Mouse (Mus musculus): ENCODE data around the gene Tmem89. TPM values are rescaled to one million over a fixed set of nuclear protein-coding genes. Genes with fewer than 3 reads are reported as not detected.

Tmem89 gene
- not detected for total RNA-seq (2021)
- long read RNA-seq, experiment 1 = 0 reads
- long read RNA-seq, experiment 2 = 0 reads

DNA sequence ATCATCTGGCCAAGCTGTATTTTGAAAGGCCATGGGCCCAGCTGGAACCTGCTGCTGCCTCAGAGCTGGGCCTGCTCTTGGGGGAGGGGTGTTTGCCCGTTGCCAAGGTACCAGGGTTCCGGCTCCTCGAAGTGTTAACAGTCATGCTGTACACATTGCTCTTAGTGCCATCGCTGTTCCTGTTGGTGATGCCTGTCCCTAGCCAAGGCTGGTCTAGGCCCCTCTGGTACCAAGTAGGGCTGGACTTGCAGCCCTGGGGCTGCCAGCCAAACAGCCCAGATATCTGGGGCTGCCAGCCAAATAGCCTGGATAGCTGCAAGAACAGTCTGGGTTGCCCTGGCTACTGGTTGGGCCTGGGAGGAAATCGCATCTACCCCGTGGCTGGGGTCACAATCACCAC lies at the start of gene Tmem89:
Gene Tmem89, plus strand, starts transcription at position 129 of the 400 bp plus-strand sequence.
- DNase-seq = no peak
- intact Hi-C loops (cut with DNase I; ENCODE audit: low total_unique reads) = no loop called here

DNA sequence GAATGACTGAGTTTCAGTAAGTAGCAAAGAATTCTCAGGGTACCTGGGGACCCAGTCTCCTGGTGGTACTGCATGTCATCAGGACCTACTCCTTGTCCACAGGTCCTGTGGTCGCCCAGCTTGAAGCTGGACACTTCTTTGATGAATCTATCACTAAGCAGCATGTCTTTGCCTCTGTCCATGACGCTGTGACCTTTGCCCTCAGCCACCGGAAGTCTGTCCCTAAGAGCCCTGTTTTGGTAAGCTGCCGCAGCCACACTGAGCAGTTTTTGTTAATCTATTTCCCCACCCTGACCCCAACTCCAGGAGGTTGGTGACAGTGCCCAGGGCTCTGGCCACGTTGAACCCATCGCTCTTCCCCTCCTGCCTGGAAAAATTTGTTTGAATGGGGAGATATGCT lies 2.1 kb upstream of the Tmem89 start:
- intact Hi-C loops (cut with DNase I; ENCODE audit: low total_unique reads) = no loop called here
- DNase-seq = no peak

DNA sequence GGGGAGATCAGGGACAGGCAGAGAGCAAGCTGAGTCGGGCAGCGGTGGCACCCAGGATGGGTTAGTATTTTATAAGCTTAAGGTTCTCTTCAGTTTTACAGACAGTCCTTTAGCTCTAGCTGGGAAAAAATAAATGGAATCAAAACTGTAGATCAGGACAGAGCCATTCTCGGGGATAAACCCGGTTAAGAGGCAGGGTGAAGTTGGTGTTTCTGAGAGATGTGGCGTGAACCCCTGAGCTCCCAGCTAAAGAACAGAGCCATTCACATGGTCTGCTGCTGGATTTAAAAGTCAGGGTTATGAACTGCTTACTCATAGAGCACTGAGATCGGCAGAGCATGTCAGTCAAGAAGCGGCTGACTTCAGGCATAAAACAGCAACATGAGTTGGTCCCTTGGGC lies 1.3 kb upstream of the Tmem89 start:
- intact Hi-C loops (cut with DNase I; ENCODE audit: low total_unique reads) = no loop called here
- DNase-seq = no peak

DNA sequence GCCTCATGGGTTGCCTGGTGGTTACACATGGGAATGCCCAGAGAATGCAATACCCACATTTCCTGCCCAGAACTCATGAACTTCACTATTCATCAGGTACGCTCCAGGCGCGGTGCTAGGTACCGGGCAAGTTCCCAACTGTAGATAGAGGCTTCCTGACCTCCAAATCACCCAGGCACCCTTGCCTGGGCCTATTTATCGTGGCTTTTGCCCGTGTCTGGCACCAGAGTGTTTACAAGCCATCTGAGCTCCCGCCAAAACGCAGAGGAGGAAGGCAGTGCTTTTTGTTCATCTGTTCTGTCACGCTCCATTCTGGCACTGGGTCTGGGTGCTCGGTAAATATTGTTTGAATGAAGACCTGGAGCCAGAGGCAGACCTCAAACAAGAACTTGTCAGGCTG lies 798 bp upstream of the Tmem89 start:
- no peak for DNase-seq
- intact Hi-C loops (cut with DNase I; ENCODE audit: low total_unique reads) = no loop called here

GRCm38 (mm10) chr9:108925897-108926296 lies 11.5 kb downstream of the Tmem89 start:
- no peak for DNase-seq
- intact Hi-C loops (cut with DNase I; ENCODE audit: low total_unique reads) = no loop called here

DNA sequence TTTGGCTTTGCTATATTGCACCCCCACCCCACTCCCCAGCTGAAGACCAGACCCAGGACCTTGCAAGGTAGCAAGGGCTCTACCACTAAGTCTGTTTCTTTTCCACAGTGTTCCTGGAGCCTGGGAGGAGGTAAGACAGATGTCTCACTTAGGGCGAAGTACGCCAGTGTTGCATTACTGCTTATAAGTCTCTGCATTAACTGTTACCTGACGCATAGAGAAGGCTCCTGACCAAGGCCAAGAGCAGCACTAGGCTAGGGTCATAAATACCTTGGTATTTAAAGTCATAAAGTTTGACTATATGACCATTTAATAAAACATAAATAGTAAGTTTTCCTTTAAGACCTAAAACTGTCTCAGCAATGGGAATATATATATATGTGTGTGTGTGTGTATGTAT lies 14.0 kb downstream of the Tmem89 start:
- intact Hi-C loops (cut with DNase I; ENCODE audit: low total_unique reads) = no loop called here

DNA sequence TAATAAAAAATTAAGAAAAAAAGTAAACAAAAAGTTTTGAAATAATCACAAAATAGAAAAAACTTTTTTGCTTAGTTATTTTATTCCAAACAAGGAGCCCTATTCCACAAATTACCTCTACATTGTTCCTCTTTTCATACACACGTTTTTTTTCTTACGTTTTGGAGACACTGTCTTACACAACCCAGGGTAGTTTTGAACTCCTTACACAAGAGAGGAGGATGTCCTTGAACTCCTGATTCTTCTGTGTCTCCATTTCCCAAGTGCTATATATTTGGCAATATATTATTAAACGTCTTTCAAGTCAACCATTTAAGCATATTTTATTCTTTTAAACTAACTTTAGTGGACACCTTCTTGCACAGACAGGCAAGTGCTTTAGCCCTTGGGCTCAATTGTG lies 21.6 kb downstream of the Tmem89 start:
- DNase-seq = no peak
- intact Hi-C loops (cut with DNase I; ENCODE audit: low total_unique reads) = no loop called here

More for the DNA sequence above, 14.0 kb downstream of the Tmem89 start:
- DNase-seq = no peak

- intact Hi-C loops (cut with DNase I; ENCODE audit: low total_unique reads) = no loop called here
- peak; percentile 94 for DNase-seq
Observed at GRCm38 (mm10) chr9:108936418-108937364, 22.3 kb downstream of the Tmem89 start, which contains the start of gene Uqcrc1. TSS of gene Uqcrc1 (plus strand) at chr9:108936633.

DNA sequence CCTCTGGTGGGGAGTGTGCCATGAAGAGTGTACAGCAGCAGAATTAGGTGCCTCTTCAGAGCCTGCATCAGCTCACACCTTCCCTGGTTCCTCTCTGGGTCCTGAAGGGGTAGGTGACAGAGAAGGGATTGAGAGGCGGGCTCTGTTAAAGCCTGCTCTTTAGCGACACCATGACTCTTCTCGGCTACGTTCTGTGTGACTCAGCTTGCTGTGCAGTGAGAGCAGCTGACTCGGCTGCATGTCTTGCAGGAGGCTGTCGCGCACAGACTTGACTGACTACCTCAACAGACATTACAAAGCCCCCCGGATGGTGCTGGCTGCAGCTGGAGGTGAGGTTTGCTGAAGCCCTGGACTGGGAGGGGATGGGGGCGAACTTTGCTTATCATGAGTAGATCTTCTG lies 30.7 kb downstream of the Tmem89 start:
- intact Hi-C loops (cut with DNase I; ENCODE audit: low total_unique reads) = no loop called here
- no peak for DNase-seq

DNA sequence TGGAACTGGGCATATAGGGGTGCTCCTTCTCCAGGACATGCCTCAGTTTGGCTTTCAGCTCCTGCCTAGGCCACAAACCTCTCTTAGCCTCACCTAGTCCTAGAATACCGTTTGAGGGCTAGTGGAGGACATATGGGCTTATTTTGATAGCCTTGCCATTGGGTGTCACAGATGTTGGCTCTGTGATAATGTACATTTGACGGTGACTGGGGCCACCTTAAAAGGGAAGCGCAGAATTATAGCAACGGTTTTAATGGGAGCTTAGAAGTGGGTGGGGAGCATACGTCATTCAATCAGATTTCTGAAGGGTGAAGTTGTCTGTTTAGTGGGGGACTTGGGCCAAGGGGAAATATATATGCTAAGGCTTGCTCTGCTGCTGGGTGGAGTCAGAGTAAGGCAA lies 31.2 kb downstream of the Tmem89 start:
- intact Hi-C loops (cut with DNase I; ENCODE audit: low total_unique reads) = no loop called here
- DNase-seq = no peak

DNA sequence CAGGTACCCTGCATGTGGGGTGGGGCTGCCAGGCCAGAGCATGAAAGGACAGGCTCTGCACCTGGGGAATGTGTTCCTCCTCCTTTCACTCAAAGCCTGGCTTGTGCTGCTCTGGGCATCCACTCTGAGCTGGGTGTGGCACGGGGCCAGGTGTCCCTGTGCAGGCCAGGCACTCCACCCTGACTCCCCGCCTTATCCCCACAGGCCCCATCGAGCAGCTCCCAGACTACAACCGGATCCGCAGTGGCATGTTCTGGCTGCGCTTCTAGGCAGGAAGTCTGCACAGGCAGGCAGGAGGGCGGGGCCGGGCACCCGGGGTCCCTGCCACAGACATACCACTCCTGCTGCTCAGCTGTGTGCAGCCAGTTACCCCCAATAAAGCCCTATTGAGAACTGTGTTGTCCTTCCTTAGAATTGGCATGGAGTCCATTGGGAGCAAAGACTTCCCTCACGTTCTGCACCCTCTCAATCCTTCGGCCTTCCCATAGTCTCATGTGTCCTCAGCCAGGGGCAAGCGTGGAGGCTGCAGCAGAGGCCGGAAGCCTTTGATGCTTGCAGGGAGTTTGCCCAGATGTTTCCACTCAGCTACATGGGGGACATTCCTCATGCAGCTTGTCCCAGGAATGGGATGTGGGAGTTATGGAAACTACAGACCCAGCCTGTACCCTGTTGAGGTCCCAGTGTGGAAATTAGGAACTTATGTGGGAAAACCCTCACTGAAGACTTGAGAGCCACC lies 35.0 kb downstream of the Tmem89 start:
- intact Hi-C loops (cut with DNase I; ENCODE audit: low total_unique reads) = no loop called here
- DNase-seq = peak; percentile 52

DNA sequence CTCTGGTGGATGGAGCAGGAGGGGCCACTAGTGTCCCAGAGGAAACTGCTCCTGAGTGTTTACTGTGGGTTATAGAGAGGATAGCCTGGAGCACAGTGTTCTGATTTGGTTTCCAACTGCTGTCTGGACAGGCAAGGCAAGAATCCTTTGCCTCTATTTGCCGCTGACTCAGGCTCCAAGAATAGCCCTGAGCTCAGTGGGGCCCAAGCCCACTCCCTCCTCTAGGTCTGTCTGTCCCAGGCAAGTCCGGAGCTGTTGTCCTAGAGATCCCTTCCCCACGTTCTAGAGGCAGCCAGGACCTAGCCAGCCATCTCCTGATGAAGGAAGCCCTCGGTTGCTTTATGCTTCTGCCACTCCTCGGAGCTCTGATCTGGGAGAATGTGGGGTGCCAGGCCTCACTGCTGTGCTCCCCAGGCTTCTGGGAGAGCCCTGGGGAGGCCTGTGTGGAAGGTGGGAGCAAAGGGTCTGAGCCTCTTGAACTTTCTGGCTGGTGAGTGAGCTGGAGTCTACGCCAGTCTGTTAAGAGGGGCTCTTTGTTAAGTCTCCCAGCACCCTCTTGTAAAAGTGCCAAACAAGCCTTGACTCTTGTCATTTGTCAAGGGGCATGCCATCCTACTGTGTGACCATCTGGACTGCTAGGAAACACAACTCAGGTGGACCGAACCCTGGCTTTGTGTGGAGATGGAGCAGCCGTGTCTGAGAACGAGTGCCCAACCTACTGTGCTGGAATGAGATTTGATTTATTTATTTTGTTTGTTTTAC lies 35.7 kb downstream of the Tmem89 start:
- peak; percentile 5 for DNase-seq
- intact Hi-C loops (cut with DNase I; ENCODE audit: low total_unique reads) = no loop called here

DNA sequence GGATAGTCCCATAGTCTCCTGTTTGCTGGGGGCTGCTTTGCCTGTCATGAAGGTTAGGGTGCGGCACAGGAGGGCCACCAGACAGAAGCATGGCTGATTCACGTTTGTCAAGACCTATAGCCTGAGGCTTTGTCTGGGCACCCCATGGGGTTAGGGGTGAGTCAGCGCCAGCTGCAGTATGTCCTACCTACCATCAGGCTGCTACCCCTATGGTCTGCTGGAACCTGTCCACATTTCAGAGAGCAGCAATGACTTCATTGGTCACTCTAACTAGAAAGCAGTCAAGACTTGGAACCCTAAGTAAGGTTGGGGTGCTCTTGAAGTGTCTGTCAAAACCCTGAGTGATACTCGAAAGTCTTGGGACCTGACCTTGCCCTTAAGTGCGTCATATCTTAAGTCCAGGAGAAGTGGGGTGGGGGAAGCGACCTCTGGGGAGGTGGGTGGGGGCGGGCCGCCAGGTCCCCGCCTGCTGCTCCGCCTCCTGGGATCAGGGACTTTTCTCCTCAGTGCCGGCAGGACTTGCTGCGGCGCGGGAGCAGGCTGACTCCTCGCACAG lies 38.7 kb downstream of the Tmem89 start, which contains the start of gene Col7a1:
Gene Col7a1, plus strand, starts transcription at position 506 of the 556 bp plus-strand sequence.
- intact Hi-C loops (cut with DNase I; ENCODE audit: low total_unique reads) = no loop called here
- no peak for DNase-seq

DNA sequence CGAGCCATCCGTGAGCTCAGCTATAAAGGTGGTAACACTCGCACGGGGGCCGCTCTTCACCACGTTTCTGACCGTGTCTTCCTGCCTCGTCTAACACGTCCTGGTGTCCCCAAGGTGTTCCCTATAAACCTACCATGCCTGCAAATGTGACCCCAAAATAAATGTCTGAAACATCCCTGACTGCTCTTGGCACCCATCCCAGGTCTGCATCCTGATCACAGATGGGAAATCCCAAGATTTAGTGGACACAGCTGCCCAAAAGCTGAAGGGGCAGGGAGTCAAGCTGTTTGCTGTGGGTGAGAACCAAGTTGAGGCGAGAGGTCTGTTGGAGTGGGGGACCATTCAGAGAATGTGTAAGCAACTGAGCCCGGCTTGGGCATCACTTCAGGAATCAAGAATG lies 40.8 kb downstream of the Tmem89 start:
- intact Hi-C loops (cut with DNase I; ENCODE audit: low total_unique reads) = no loop called here
- no peak for DNase-seq

DNA sequence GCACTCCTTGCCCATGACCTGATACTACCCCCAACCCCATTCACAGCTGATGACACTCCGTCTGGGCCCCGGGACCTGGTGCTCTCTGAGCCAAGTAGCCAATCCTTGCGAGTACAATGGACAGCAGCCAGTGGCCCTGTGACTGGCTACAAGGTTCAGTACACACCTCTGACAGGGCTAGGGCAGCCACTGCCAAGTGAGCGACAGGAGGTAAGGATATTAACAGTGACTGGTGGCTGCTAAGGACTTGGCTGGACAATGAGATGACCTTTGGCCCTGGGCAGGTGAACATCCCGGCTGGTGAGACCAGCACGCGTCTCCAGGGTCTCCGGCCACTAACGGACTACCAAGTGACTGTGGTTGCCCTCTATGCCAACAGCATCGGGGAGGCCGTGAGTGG lies 41.4 kb downstream of the Tmem89 start:
- DNase-seq = no peak
- intact Hi-C loops (cut with DNase I; ENCODE audit: low total_unique reads) = no loop called here

GRCm38 (mm10) chr9:108963577-108963976 lies 49.2 kb downstream of the Tmem89 start:
- intact Hi-C loops (cut with DNase I; ENCODE audit: low total_unique reads) = no loop called here
- DNase-seq = peak; percentile 29

- DNase-seq = no peak
- intact Hi-C loops (cut with DNase I; ENCODE audit: low total_unique reads) = no loop called here
Observed at GRCm38 (mm10) chr9:108964338-108964737, 49.9 kb downstream of the Tmem89 start.
